Mouse (Mus musculus) brain, embryonic 18.5 days (tissue): ENCODE results near the gene Nkapd1.

Source experiments
- DNase-seq: peaks from one replicate; pipeline ENCODE4 v3.0.0-alpha.2; 2012; ENCODE audit warnings: low read depth, low spot score

Nkapd1 gene

GRCm38 (mm10) chr9:50601536-50601935 is 15.7 kb downstream of the Nkapd1 start:
- DNase-seq = no peak

GRCm38 (mm10) chr9:50596973-50597372 is 20.3 kb downstream of the Nkapd1 start:
- DNase-seq = no peak

- no peak for DNase-seq
Observed at GRCm38 (mm10) chr9:50594794-50595417, 22.4 kb downstream of the Nkapd1 start.

- no peak for DNase-seq
Observed at GRCm38 (mm10) chr9:50593544-50593943, 23.7 kb downstream of the Nkapd1 start.

- no peak for DNase-seq
Observed at GRCm38 (mm10) chr9:50592955-50593354, 24.3 kb downstream of the Nkapd1 start.

GRCm38 (mm10) chr9:50590856-50591518 is 26.3 kb downstream of the Nkapd1 start:
- no peak for DNase-seq

GRCm38 (mm10) chr9:50586955-50587354 is 30.3 kb downstream of the Nkapd1 start:
- no peak for DNase-seq

GRCm38 (mm10) chr9:50585145-50585818 is 32.0 kb downstream of the Nkapd1 start:
- DNase-seq = no peak

GRCm38 (mm10) chr9:50580370-50580769 is 36.9 kb downstream of the Nkapd1 start:
- DNase-seq = no peak

GRCm38 (mm10) chr9:50569599-50570525 is 47.4 kb downstream of the Nkapd1 start:
- DNase-seq = no peak

GRCm38 (mm10) chr9:50567881-50568280 is 49.4 kb downstream of the Nkapd1 start:
- DNase-seq = no peak

GRCm38 (mm10) chr9:50567372-50567771 is 49.9 kb downstream of the Nkapd1 start:
- DNase-seq = no peak

- no peak for DNase-seq
Observed at GRCm38 (mm10) chr9:50565940-50566339, 51.3 kb downstream of the Nkapd1 start.

- no peak for DNase-seq
Observed at GRCm38 (mm10) chr9:50565173-50565572, 52.1 kb downstream of the Nkapd1 start.

GRCm38 (mm10) chr9:50561918-50562360 is 55.3 kb downstream of the Nkapd1 start:
- no peak for DNase-seq

- no peak for DNase-seq
Observed at GRCm38 (mm10) chr9:50561145-50561917, 55.9 kb downstream of the Nkapd1 start, which contains the start of gene Tex12. Gene Tex12 (minus strand): TSS chr9:50561325.
